Mouse (Mus musculus) MEL (cell line): ENCODE data around the gene Scgb1b7. TPM values are rescaled to one million over a fixed set of nuclear protein-coding genes. Genes with fewer than 3 reads are reported as not detected.
"Not testable (repeated sequence)": the region's sequence is repeated elsewhere in the genome, so short reads cannot be mapped to it uniquely, and the experiment has no call there.

Experiments used
- DNase-seq: peaks from one replicate; pipeline ENCODE4 v3.0.0; 2011; ENCODE audit warnings: low read depth, low spot score
- H3K27ac ChIP-seq: 2 replicates; pipeline ENCODE4 v1.5.1; 2012; ENCODE audit warnings: low read depth, mild to moderate bottlenecking, control low read depth, low read length, moderate library complexity; ENCODE audit not compliant: control insufficient read depth
- H3K27me3 ChIP-seq, 2 experiments: fragments of 150-350 bp in 1 of 2; sonication (generic) in 1 of 2; 2 replicates each; pipeline ENCODE4 v1.6.1; 2012; ENCODE audit warnings: low read length in 2 of 2, mild to moderate bottlenecking in 2 of 2, improper control_type of control experiment in 1 of 2, moderate library complexity in 1 of 2; ENCODE audit not compliant: insufficient read depth in 2 of 2, control insufficient read depth in 1 of 2
- H3K36me3 ChIP-seq, 2 experiments: 2 replicates each; pipeline ENCODE4 v1.6.1; 2012 to 2014; ENCODE audit warnings: low read length in 2 of 2, improper control_type of control experiment in 1 of 2, inconsistent platforms in 1 of 2, mild to moderate bottlenecking in 1 of 2; ENCODE audit not compliant: insufficient read depth in 2 of 2, control insufficient read depth in 1 of 2
- H3K4me1 ChIP-seq, 2 experiments: fragments of 150-350 bp in 1 of 2; sonication (generic) in 1 of 2; 2 replicates each; pipeline ENCODE4 v1.6.1; 2012; ENCODE audit warnings: low read length in 2 of 2, improper control_type of control experiment in 1 of 2, mild to moderate bottlenecking in 1 of 2; ENCODE audit not compliant: insufficient read depth in 2 of 2, control insufficient read depth in 1 of 2
- H3K4me3 ChIP-seq, 2 experiments: fragments of 150-350 bp in 1 of 2; sonication (generic) in 1 of 2; 2 replicates each; pipeline ENCODE4 v1.5.1; 2012; ENCODE audit warnings: low read depth in 2 of 2, low read length in 2 of 2, mild to moderate bottlenecking in 2 of 2, moderate library complexity in 2 of 2, control low read depth in 1 of 2, improper control_type of control experiment in 1 of 2; ENCODE audit not compliant: control insufficient read depth in 1 of 2, insufficient read depth in 1 of 2
- H3K79me2 ChIP-seq: 2 replicates; pipeline ENCODE4 v1.6.1; 2012; ENCODE audit warnings: mild to moderate bottlenecking, low read length, moderate library complexity; ENCODE audit not compliant: control insufficient read depth, poor library complexity, insufficient read depth
- H3K9ac ChIP-seq: 2 replicates; pipeline ENCODE4 v1.6.1; 2012; ENCODE audit warnings: low read depth, mild to moderate bottlenecking, control low read depth, low read length, moderate library complexity; ENCODE audit not compliant: control insufficient read depth, poor library complexity, severe bottlenecking
- H3K9me3 ChIP-seq: fragments of 150-350 bp; sonication (generic); replicated peaks from 2 replicates; pipeline ENCODE4 v1.6.1; 2012; ENCODE audit warnings: mild to moderate bottlenecking, low read length, improper control_type of control experiment, moderate library complexity; ENCODE audit not compliant: insufficient read depth
- polyA plus RNA-seq, 2 experiments: library from polyadenylated mRNA; stranded (reverse) in 1 of 2; unstranded in 1 of 2; fragments of >175 nt in 1 of 2; fragments of >200 nt in 1 of 2; gene quantifications; 2 replicates each; pipeline versions ENCODE4 v1.2.1 to v1.2.4; 2012; ENCODE audit warnings: low replicate concordance in 2 of 2, low read depth in 1 of 2; ENCODE audit not compliant: insufficient read length in 2 of 2, insufficient read depth in 1 of 2, missing spikeins in 1 of 2
- total RNA-seq: library from RNA; depleted of rRNA; stranded (reverse); fragments of 300-350 nt; gene quantifications from 2 replicates; pipeline ENCODE4 v1.2.3, GENCODE M21; 2012; rRNA removed

The Scgb1b7 gene
- total RNA-seq (not detected in 2 replicates), polyA plus RNA-seq (not detected)

- not testable (repeated sequence) for H3K9ac ChIP-seq
Measured at GRCm38 (mm10) chr7:31712365-31712764, at the start of gene Scgb1b7. Gene Scgb1b7 (plus strand): TSS chr7:31712665.

GRCm38 (mm10) chr7:31705657-31706056 is 6.8 kb upstream of the Scgb1b7 start, which contains the start of gene Scgb2b7:
Gene Scgb2b7 (minus strand): TSS chr7:31705757.
- not testable (repeated sequence) for H3K4me1 ChIP-seq, H3K9me3 ChIP-seq, H3K9ac ChIP-seq, H3K4me3 ChIP-seq, H3K27ac ChIP-seq, H3K27me3 ChIP-seq, DNase-seq, H3K36me3 ChIP-seq, H3K79me2 ChIP-seq

More at GRCm38 (mm10) chr7:31712365-31712764, at the start of gene Scgb1b7:
- not testable (repeated sequence) for H3K4me3 ChIP-seq, H3K9me3 ChIP-seq, DNase-seq, H3K79me2 ChIP-seq, H3K36me3 ChIP-seq, H3K27ac ChIP-seq, H3K27me3 ChIP-seq, H3K4me1 ChIP-seq

Other genes starting within 250 kb of the Scgb1b7 start
- not detected in 2 replicates for gene Scgb2b7, start 6.9 kb upstream of the Scgb1b7 start, total RNA-seq
- not detected for gene Scgb2b7, start 6.9 kb upstream of the Scgb1b7 start, polyA plus RNA-seq